ENCODE assay signal across 13 mouse cellular contexts in the genomic region with DNA sequence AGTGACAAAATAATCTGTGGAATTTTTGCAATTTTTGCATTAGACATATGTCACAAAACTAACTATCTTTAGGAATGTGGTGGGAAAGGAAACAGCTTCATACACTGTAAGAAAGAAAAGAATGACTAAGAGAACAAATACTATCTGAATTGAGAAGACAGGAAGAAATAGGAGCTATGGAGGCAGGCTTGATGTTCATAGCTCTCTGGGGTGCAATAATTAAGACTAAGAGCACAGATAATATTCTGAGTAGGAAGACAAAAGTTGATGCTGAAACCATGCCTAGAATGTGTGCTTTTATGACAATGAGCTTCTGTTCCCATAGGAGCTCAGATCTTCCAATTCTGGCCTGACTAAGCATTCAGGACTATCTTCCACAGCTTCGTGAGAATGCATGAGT.
"Had no signal": no experiment of that assay in that cellular context is flagged by ENCODE, and none has a peak within 500 bp of the region (broad histone marks: within the 10 kb centered on the region; RNA-seq: fewer than 3 reads in every experiment).

No protein-coding gene starts in this region.

- H3K4me1 ChIP-seq: limb, embryonic 13.5 days; liver, embryonic 13.5 days had no signal

- H3K4me2 ChIP-seq: limb, embryonic 13.5 days; liver, embryonic 13.5 days had no signal

- H3K9ac ChIP-seq: limb, embryonic 13.5 days; liver, embryonic 13.5 days had no signal

- ATAC-seq: intestine, embryonic 16.5 days had no signal

- DNase-seq: kidney, adult 18-20 months; kidney, postnatal 25 days; layer of hippocampus, postnatal 36 days; liver, embryonic 13.5 days; lung, adult 2 months; lung, postnatal 14 days; lung, postnatal 4 days; midbrain, embryonic 14.5 days; thymus, adult 18-20 months; thymus, postnatal 36 days had no signal

- H3K9me3 ChIP-seq: limb, embryonic 13.5 days; liver, embryonic 13.5 days had no signal

- H3K27me3 ChIP-seq: limb, embryonic 13.5 days; liver, embryonic 13.5 days had no signal

- H3K27ac ChIP-seq: left cerebral cortex, adult 2 months; limb, embryonic 13.5 days; liver, embryonic 13.5 days had no signal

- H3K36me3 ChIP-seq: limb, embryonic 13.5 days; liver, embryonic 13.5 days had no signal

- H3K4me3 ChIP-seq: left cerebral cortex, adult 2 months; limb, embryonic 13.5 days; liver, embryonic 13.5 days had no signal
